Mouse (Mus musculus) liver, postnatal 0 days (tissue): ENCODE data around the gene Znrf4. TPM values are rescaled to one million over a fixed set of nuclear protein-coding genes. Genes with fewer than 3 reads are reported as not detected.
A peak's percentile ranks its signal among the peaks of the same experiment; 100 is the strongest.

Source experiments
- ATAC-seq: fragments of 200-750 bp; cut with Nextera tagmentation; 2 replicates; pipeline ENCODE4 v1.8.0; 2017; ENCODE audit warnings: mild to moderate bottlenecking, moderate library complexity
- DNase-seq: peaks from one replicate; pipeline ENCODE4 v3.0.0-alpha.2; 2016
- H3K27ac ChIP-seq: fragments of 300-500 bp; sonication (generic); 2 replicates; pipeline ENCODE4 v1.5.1; 2014; ENCODE audit warnings: antibody characterized with exemption, moderate library complexity, mild to moderate bottlenecking, low read depth
- H3K27me3 ChIP-seq: fragments of 300-500 bp; sonication (generic); 2 replicates; pipeline ENCODE4 v1.6.1; 2014; ENCODE audit warnings: low read length, control low read depth, mixed read lengths; ENCODE audit not compliant: insufficient read depth
- H3K36me3 ChIP-seq: fragments of 300-500 bp; sonication (generic); replicated peaks from 2 replicates; pipeline ENCODE4 v1.6.1; 2014; ENCODE audit warnings: mild to moderate bottlenecking, control low read depth, low read length, moderate library complexity, mixed read lengths; ENCODE audit not compliant: insufficient read depth
- H3K4me1 ChIP-seq: fragments of 300-500 bp; sonication (generic); 2 replicates; pipeline ENCODE4 v1.6.1; 2014; ENCODE audit warnings: antibody characterized with exemption, mild to moderate bottlenecking, control low read depth; ENCODE audit not compliant: insufficient read depth
- H3K4me2 ChIP-seq: fragments of 300-500 bp; sonication (generic); 2 replicates; pipeline ENCODE4 v1.6.1; 2014; ENCODE audit warnings: low read depth, mild to moderate bottlenecking, low read length, moderate library complexity, mixed read lengths
- H3K4me3 ChIP-seq: fragments of 300-500 bp; sonication (generic); 2 replicates; pipeline ENCODE4 v1.5.1; 2014; ENCODE audit warnings: low read depth, low read length
- H3K9ac ChIP-seq: fragments of 300-500 bp; sonication (generic); replicated peaks from 2 replicates; pipeline ENCODE4 v1.6.1; 2014; ENCODE audit warnings: mild to moderate bottlenecking, moderate library complexity
- H3K9me3 ChIP-seq: fragments of 300-500 bp; sonication (generic); 2 replicates; pipeline ENCODE4 v1.6.1; 2016; ENCODE audit warnings: mild to moderate bottlenecking, control low read depth, low read length, mixed read lengths
- CTCF ChIP-seq: sonication (generic); IDR thresholded peaks from 2 replicates; pipeline ENCODE4 v1.5.1; 2016; ENCODE audit warnings: antibody characterized with exemption, low read depth
- EP300 ChIP-seq: IDR thresholded peaks from 2 replicates; pipeline ENCODE4 v1.6.1; 2016; ENCODE audit warnings: antibody characterized with exemption, low read depth, mild to moderate bottlenecking
- WGBS: fragments of 180-500 bp; shearing (Covaris S2); extraction: QIAGEN DNeasy Blood & Tissue Kit; methylation state at CpG from one replicate; pipeline ENCODE4 v1.1.7; 2014; ENCODE audit not compliant: insufficient replicate concordance; 5-methylcytosine and 5-hydroxymethylcytosine counted together
- polyA plus RNA-seq: library from polyadenylated mRNA; unstranded; fragments of >200 nt; fragmentation: Nextera tagmentation; extraction: Ambion mirVana; gene quantifications from 2 replicates; pipeline ENCODE4 v1.2.1, GENCODE M21; 2015

Znrf4 gene
- polyA plus RNA-seq, 1 experiment from 2014 or later: not detected

- Histone ChIP-seq H3K4me1 (no peaks in the 10 kb centered on the region), H3K9ac (no peak overlapping the region), H3K4me2 (no peak overlapping the region), H3K27me3 (no peaks in the 10 kb centered on the region), H3K27ac (no peak overlapping the region), H3K36me3 (no peaks in the 10 kb centered on the region), H3K4me3 (no peak overlapping the region), H3K9me3 (no peaks in the 10 kb centered on the region)
- ATAC-seq: peak; percentile 43; the same call in 1 of the 2 replicates
- TF ChIP-seq CTCF (peak; percentile 99), EP300 (no peak)
- 53% methylated on average over 5 of the region's 5 CpGs for WGBS
- DNase-seq: peak; percentile 76
These were observed 40.6 kb upstream of the Znrf4 start for GRCm38 (mm10) chr17:56552781-56553363.

GRCm38 (mm10) chr17:56551841-56552581, 39.8 kb upstream of the Znrf4 start:
- Histone ChIP-seq H3K36me3 (no peaks in the 10 kb centered on the region), H3K9ac (no peak overlapping the region), H3K4me2 (no peak overlapping the region), H3K27ac (no peak overlapping the region), H3K27me3 (no peaks in the 10 kb centered on the region), H3K4me3 (no peak overlapping the region), H3K9me3 (no peaks in the 10 kb centered on the region), H3K4me1 (no peaks in the 10 kb centered on the region)
- ATAC-seq: no peak
- WGBS: 83% methylated on average over 6 of the region's 6 CpGs
- no peak for DNase-seq
- TF ChIP-seq EP300: no peak
- no peak for TF ChIP-seq CTCF

DNA sequence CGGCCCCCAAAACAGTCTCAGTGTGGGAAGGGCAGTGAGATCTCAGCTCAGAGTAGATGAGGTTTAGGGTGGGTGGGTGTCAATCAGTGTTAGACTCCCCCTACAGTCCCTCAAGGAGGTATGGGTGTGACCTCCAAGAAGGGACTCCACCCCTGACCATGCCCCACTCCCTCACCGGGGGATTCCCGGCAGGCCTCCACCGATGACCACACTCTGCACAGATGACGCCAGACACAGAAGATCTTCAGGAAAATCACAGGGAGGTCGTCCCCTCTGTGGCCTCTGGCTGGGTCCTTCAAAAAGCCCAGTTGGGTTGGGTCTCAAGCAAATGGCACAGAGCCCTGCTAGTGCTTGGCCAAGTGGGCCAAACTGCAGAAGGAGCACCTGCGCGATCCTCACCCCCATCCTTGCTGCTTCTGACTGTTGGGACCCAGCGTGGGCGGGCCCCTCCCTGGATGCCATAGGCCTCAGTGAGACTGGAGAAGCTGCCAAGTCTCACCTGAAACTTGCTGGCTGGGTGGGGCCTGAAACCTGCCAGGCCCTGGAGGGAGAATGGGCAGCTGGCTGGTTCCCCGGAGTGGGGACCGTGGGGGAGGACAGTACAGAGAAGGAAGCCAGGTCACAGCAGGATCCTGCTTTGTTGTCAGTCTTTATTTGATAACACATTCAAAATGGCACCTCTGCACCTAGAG, 38.7 kb upstream of the Znrf4 start:
- 74% methylated on average over 12 of the region's 12 CpGs for WGBS
- no peak for TF ChIP-seq CTCF
- no peak for TF ChIP-seq EP300
- Histone ChIP-seq H3K27ac (no peak overlapping the region), H3K36me3 (no peaks in the 10 kb centered on the region), H3K4me3 (no peak overlapping the region), H3K4me1 (no peaks in the 10 kb centered on the region), H3K27me3 (no peaks in the 10 kb centered on the region), H3K4me2 (no peak overlapping the region), H3K9me3 (no peaks in the 10 kb centered on the region), H3K9ac (no peak overlapping the region)
- ATAC-seq (no peak), DNase-seq (no peak)

GRCm38 (mm10) chr17:56548605-56549105, 36.4 kb upstream of the Znrf4 start:
- Histone ChIP-seq H3K4me2 (no peak overlapping the region), H3K27ac (no peak overlapping the region), H3K4me1 (no peaks in the 10 kb centered on the region), H3K9me3 (no peaks in the 10 kb centered on the region), H3K27me3 (no peaks in the 10 kb centered on the region), H3K36me3 (no peaks in the 10 kb centered on the region), H3K9ac (no peak overlapping the region), H3K4me3 (no peak overlapping the region)
- ATAC-seq (no peak), DNase-seq (peak; percentile 8)
- TF ChIP-seq CTCF: no peak
- no peak for TF ChIP-seq EP300
- WGBS: 78% methylated on average over 4 of the region's 4 CpGs

- Histone ChIP-seq H3K9me3 (no peaks in the 10 kb centered on the region), H3K27me3 (no peaks in the 10 kb centered on the region), H3K9ac (no peak overlapping the region), H3K36me3 (no peaks in the 10 kb centered on the region), H3K4me3 (no peak overlapping the region), H3K27ac (no peak overlapping the region), H3K4me2 (no peak overlapping the region), H3K4me1 (no peaks in the 10 kb centered on the region)
- ATAC-seq (no peak), DNase-seq (peak; percentile 11)
- TF ChIP-seq CTCF (peak; percentile 45), EP300 (no peak)
- WGBS: 74% methylated on average over 9 of the region's 9 CpGs
These were observed 35.8 kb upstream of the Znrf4 start for GRCm38 (mm10) chr17:56547846-56548604.
